Mouse (Mus musculus): ENCODE measurements at regions not wholly inside any gene's neighbourhood (a gene's known extent, or its start where the extent isn't known, plus 50 kb on each side); places are given as distances from the start of the nearest gene placed in this dataset.

- Histone ChIP-seq H3K27ac (ENCODE audit: control insufficient read depth, insufficient read depth, low read length) (no peak overlapping the region), H3K4me3 (ENCODE audit: control insufficient read depth, insufficient read depth, low read length) (no peak overlapping the region), H3K4me1 (replicated peaks; ENCODE audit: control insufficient read depth, insufficient read depth, low read length) (no peaks in the 10 kb centered on the region), H3K36me3 (ENCODE audit: control insufficient read depth, insufficient read depth, low read length) (no peaks in the 10 kb centered on the region), H3K27me3 (ENCODE audit: control insufficient read depth, insufficient read depth, low read length) (no peaks in the 10 kb centered on the region)
- TF ChIP-seq POLR2A (IDR thresholded peaks at IDR 0.05; ENCODE audit: control insufficient read depth, extremely low read depth, insufficient read depth, low read length, poor library complexity) (no peak), CTCF (IDR thresholded peaks at IDR 0.05; ENCODE audit: borderline replicate concordance, control insufficient read depth, extremely low read depth, insufficient read depth, low read length, poor library complexity) (no peak)
- DNase-seq, result no peak
- 62% methylated on average over 7 of the region's 7 CpGs for WGBS
Measured at GRCm38 (mm10) chr14:64531221-64531949, 427.3 kb downstream of the Prss52 start.

GRCm38 (mm10) chr14:64532351-64532750 is 428.3 kb downstream of the Prss52 start:
- DNase-seq, result no peak
- TF ChIP-seq CTCF (IDR thresholded peaks at IDR 0.05; ENCODE audit: borderline replicate concordance, control insufficient read depth, extremely low read depth, insufficient read depth, low read length, poor library complexity), result no peak
- no peak for TF ChIP-seq POLR2A (IDR thresholded peaks at IDR 0.05; ENCODE audit: control insufficient read depth, extremely low read depth, insufficient read depth, low read length, poor library complexity)
- no peaks in the 10 kb centered on the region for H3K36me3 ChIP-seq (ENCODE audit: control insufficient read depth, insufficient read depth, low read length)
- 91% methylated on average over 5 of the region's 5 CpGs for WGBS
- H3K27me3 ChIP-seq (ENCODE audit: control insufficient read depth, insufficient read depth, low read length), result no peaks in the 10 kb centered on the region
- H3K27ac ChIP-seq (ENCODE audit: control insufficient read depth, insufficient read depth, low read length), result no peak overlapping the region
- H3K4me3 ChIP-seq (ENCODE audit: control insufficient read depth, insufficient read depth, low read length), result no peak overlapping the region
- no peaks in the 10 kb centered on the region for H3K4me1 ChIP-seq (replicated peaks; ENCODE audit: control insufficient read depth, insufficient read depth, low read length)

GRCm38 (mm10) chr14:64533591-64534151 is 429.6 kb downstream of the Prss52 start:
- no peak overlapping the region for H3K4me3 ChIP-seq (ENCODE audit: control insufficient read depth, insufficient read depth, low read length)
- H3K36me3 ChIP-seq (ENCODE audit: control insufficient read depth, insufficient read depth, low read length), result no peaks in the 10 kb centered on the region
- H3K27me3 ChIP-seq (ENCODE audit: control insufficient read depth, insufficient read depth, low read length), result no peaks in the 10 kb centered on the region
- no peak overlapping the region for H3K27ac ChIP-seq (ENCODE audit: control insufficient read depth, insufficient read depth, low read length)
- H3K4me1 ChIP-seq (replicated peaks; ENCODE audit: control insufficient read depth, insufficient read depth, low read length), result no peaks in the 10 kb centered on the region
- 78% methylated on average over 7 of the region's 7 CpGs for WGBS
- TF ChIP-seq CTCF (IDR thresholded peaks at IDR 0.05; ENCODE audit: borderline replicate concordance, control insufficient read depth, extremely low read depth, insufficient read depth, low read length, poor library complexity) (no peak), POLR2A (IDR thresholded peaks at IDR 0.05; ENCODE audit: control insufficient read depth, extremely low read depth, insufficient read depth, low read length, poor library complexity) (no peak)
- DNase-seq, result no peak

GRCm38 (mm10) chr14:64534194-64534593 is 430.1 kb downstream of the Prss52 start:
- TF ChIP-seq POLR2A (IDR thresholded peaks at IDR 0.05; ENCODE audit: control insufficient read depth, extremely low read depth, insufficient read depth, low read length, poor library complexity), result no peak
- no peak for TF ChIP-seq CTCF (IDR thresholded peaks at IDR 0.05; ENCODE audit: borderline replicate concordance, control insufficient read depth, extremely low read depth, insufficient read depth, low read length, poor library complexity)
- no peaks in the 10 kb centered on the region for H3K27me3 ChIP-seq (ENCODE audit: control insufficient read depth, insufficient read depth, low read length)
- no peak for DNase-seq
- no peaks in the 10 kb centered on the region for H3K4me1 ChIP-seq (replicated peaks; ENCODE audit: control insufficient read depth, insufficient read depth, low read length)
- no peak overlapping the region for H3K4me3 ChIP-seq (ENCODE audit: control insufficient read depth, insufficient read depth, low read length)
- no peak overlapping the region for H3K27ac ChIP-seq (ENCODE audit: control insufficient read depth, insufficient read depth, low read length)
- H3K36me3 ChIP-seq (ENCODE audit: control insufficient read depth, insufficient read depth, low read length), result no peaks in the 10 kb centered on the region
- 57% methylated on average over 4 of the region's 4 CpGs for WGBS

GRCm38 (mm10) chr14:64539436-64539835 is 435.4 kb downstream of the Prss52 start:
- H3K27me3 ChIP-seq (ENCODE audit: control insufficient read depth, insufficient read depth, low read length), result no peaks in the 10 kb centered on the region
- no peaks in the 10 kb centered on the region for H3K36me3 ChIP-seq (ENCODE audit: control insufficient read depth, insufficient read depth, low read length)
- H3K4me3 ChIP-seq (ENCODE audit: control insufficient read depth, insufficient read depth, low read length), result no peak overlapping the region
- no peak overlapping the region for H3K27ac ChIP-seq (ENCODE audit: control insufficient read depth, insufficient read depth, low read length)
- H3K4me1 ChIP-seq (replicated peaks; ENCODE audit: control insufficient read depth, insufficient read depth, low read length), result no peaks in the 10 kb centered on the region
- WGBS, result 47% methylated on average over 2 of the region's 2 CpGs
- DNase-seq, result peak; percentile 5
- no peak for TF ChIP-seq CTCF (IDR thresholded peaks at IDR 0.05; ENCODE audit: borderline replicate concordance, control insufficient read depth, extremely low read depth, insufficient read depth, low read length, poor library complexity)
- TF ChIP-seq POLR2A (IDR thresholded peaks at IDR 0.05; ENCODE audit: control insufficient read depth, extremely low read depth, insufficient read depth, low read length, poor library complexity), result no peak

GRCm38 (mm10) chr14:64545056-64545455 is 441.0 kb downstream of the Prss52 start:
- Histone ChIP-seq H3K36me3 (ENCODE audit: control insufficient read depth, insufficient read depth, low read length) (no peaks in the 10 kb centered on the region), H3K4me1 (replicated peaks; ENCODE audit: control insufficient read depth, insufficient read depth, low read length) (no peaks in the 10 kb centered on the region), H3K27ac (ENCODE audit: control insufficient read depth, insufficient read depth, low read length) (no peak overlapping the region), H3K4me3 (ENCODE audit: control insufficient read depth, insufficient read depth, low read length) (no peak overlapping the region), H3K27me3 (ENCODE audit: control insufficient read depth, insufficient read depth, low read length) (no peaks in the 10 kb centered on the region)
- no peak for DNase-seq
- WGBS, result 78% methylated on average over 3 of the region's 3 CpGs
- no peak for TF ChIP-seq CTCF (IDR thresholded peaks at IDR 0.05; ENCODE audit: borderline replicate concordance, control insufficient read depth, extremely low read depth, insufficient read depth, low read length, poor library complexity)
- no peak for TF ChIP-seq POLR2A (IDR thresholded peaks at IDR 0.05; ENCODE audit: control insufficient read depth, extremely low read depth, insufficient read depth, low read length, poor library complexity)
